Mouse (Mus musculus): ENCODE results near the gene Papola.

- no peak for TF ChIP-seq POLR2A (IDR thresholded peaks at IDR 0.05; ENCODE audit: low read depth, low read length)
- TF ChIP-seq CTCF (conservative IDR thresholded peaks at IDR 0.05; ENCODE audit: insufficient read depth, insufficient read length, low read depth, low read length) = no peak
These were observed 40.8 kb downstream of the Papola start for GRCm38 (mm10) chr12:105825266-105825665.
